Mouse (Mus musculus): ENCODE data around the gene 2310011J03Rik. TPM values are rescaled to one million over a fixed set of nuclear protein-coding genes. Genes with fewer than 3 reads are reported as not detected.

Gene 2310011J03Rik
- polyA plus RNA-seq (2012; rRNA removed), result 71.0 and 75.2 TPM in 2 replicates

GRCm38 (mm10) chr10:80320340-80320760 is at the start of gene 2310011J03Rik:
TSS of gene 2310011J03Rik (minus strand) at chr10:80320537.

GRCm38 (mm10) chr10:80356001-80356682 is 35.8 kb upstream of the 2310011J03Rik start, which contains the start of gene Plk5:
TSS of gene Plk5 (plus strand) at chr10:80356459.

GRCm38 (mm10) chr10:80348244-80348781 is 28.0 kb upstream of the 2310011J03Rik start, which contains the start of gene Adamtsl5:
TSS of gene Adamtsl5 (minus strand) at chr10:80348412.

GRCm38 (mm10) chr10:80329273-80330081 is 9.1 kb upstream of the 2310011J03Rik start, which contains the start of the genes Pcsk4 and Reep6:
TSS of gene Pcsk4 (minus strand) at chr10:80329498.
TSS of gene Reep6 (plus strand) at chr10:80329953.

GRCm38 (mm10) chr10:80295618-80296425 is 24.5 kb downstream of the 2310011J03Rik start, which contains the start of gene Apc2:
TSS of gene Apc2 (plus strand) at chr10:80295977.

GRCm38 (mm10) chr10:80292251-80293146 is 27.8 kb downstream of the 2310011J03Rik start, which contains the start of gene Rps15:
TSS of gene Rps15 (plus strand) at chr10:80292453.

Other genes with a start within 250 kb of the 2310011J03Rik start
- gene Sbno2, start 215.0 kb downstream of the 2310011J03Rik start, polyA plus RNA-seq (2012; rRNA removed), result 85.9 and 89.3 TPM in 2 replicates
- 186 and 203 TPM in 2 replicates for gene Stk11, start 204.7 kb downstream of the 2310011J03Rik start, polyA plus RNA-seq (2012; rRNA removed)
- 1,675 and 3,137 TPM in 2 replicates for gene Atp5d, start 181.9 kb downstream of the 2310011J03Rik start, polyA plus RNA-seq (2012; rRNA removed)
- gene Cbarp, start 179.7 kb downstream of the 2310011J03Rik start, polyA plus RNA-seq (2012; rRNA removed), result 58.9 and 61.5 TPM in 2 replicates
- 221 and 248 TPM in 2 replicates for gene Midn, start 172.3 kb downstream of the 2310011J03Rik start, polyA plus RNA-seq (2012; rRNA removed)
- 166 and 186 TPM in 2 replicates for gene Cirbp, start 154.6 kb downstream of the 2310011J03Rik start, polyA plus RNA-seq (2012; rRNA removed)
- 11.6 and 15.0 TPM in 2 replicates for gene 1600002K03Rik, start 147.6 kb downstream of the 2310011J03Rik start, polyA plus RNA-seq (2012; rRNA removed)
- gene Efna2, start 141.1 kb downstream of the 2310011J03Rik start, polyA plus RNA-seq (2012; rRNA removed), result 24.1 and 27.6 TPM in 2 replicates
- 50.0 and 52.1 TPM in 2 replicates for gene Mum1, start 94.1 kb downstream of the 2310011J03Rik start, polyA plus RNA-seq (2012; rRNA removed)
- 763 TPM in 2 replicates for gene Ndufs7, start 71.4 kb downstream of the 2310011J03Rik start, polyA plus RNA-seq (2012; rRNA removed)
- gene Gamt, start 59.5 kb downstream of the 2310011J03Rik start, polyA plus RNA-seq (2012; rRNA removed), result 151 and 218 TPM in 2 replicates
- gene Dazap1, start 59.1 kb downstream of the 2310011J03Rik start, polyA plus RNA-seq (2012; rRNA removed), result 82.9 and 83.0 TPM in 2 replicates
- 1,795 and 1,851 TPM in 2 replicates for gene Rps15, start 28.1 kb downstream of the 2310011J03Rik start, polyA plus RNA-seq (2012; rRNA removed)
- gene Apc2, start 24.6 kb downstream of the 2310011J03Rik start, polyA plus RNA-seq (2012; rRNA removed), result 3.4 and 4.0 TPM in 2 replicates
- 17.4 and 20.3 TPM in 2 replicates for gene Pcsk4, start 9.0 kb upstream of the 2310011J03Rik start, polyA plus RNA-seq (2012; rRNA removed)
- gene Reep6, start 9.4 kb upstream of the 2310011J03Rik start, polyA plus RNA-seq (2012; rRNA removed), result 8.6 and 13.7 TPM in 2 replicates
- gene Adamtsl5, start 27.9 kb upstream of the 2310011J03Rik start, polyA plus RNA-seq (2012; rRNA removed), result 18.5 and 21.2 TPM in 2 replicates
- gene Plk5, start 35.9 kb upstream of the 2310011J03Rik start, polyA plus RNA-seq (2012; rRNA removed), result 8.2 and 10.0 TPM in 2 replicates
- 95.3 and 114 TPM in 2 replicates for gene Mex3d, start 67.1 kb upstream of the 2310011J03Rik start, polyA plus RNA-seq (2012; rRNA removed)
- gene Mbd3, start 79.0 kb upstream of the 2310011J03Rik start, polyA plus RNA-seq (2012; rRNA removed), result 266 and 282 TPM in 2 replicates
- gene Uqcr11, start 86.3 kb upstream of the 2310011J03Rik start, polyA plus RNA-seq (2012; rRNA removed), result 1,515 and 1,936 TPM in 2 replicates
- gene Tcf3, start 113.1 kb upstream of the 2310011J03Rik start, polyA plus RNA-seq (2012; rRNA removed), result 199 and 209 TPM in 2 replicates
- 0.02 and 0.06 TPM in 2 replicates for gene Onecut3, start 174.3 kb upstream of the 2310011J03Rik start, polyA plus RNA-seq (2012; rRNA removed)
- 0.19 and 0.22 TPM in 2 replicates for gene Atp8b3, start 218.6 kb upstream of the 2310011J03Rik start, polyA plus RNA-seq (2012; rRNA removed)
- gene Rexo1, start 241.0 kb upstream of the 2310011J03Rik start, polyA plus RNA-seq (2012; rRNA removed), result 98.1 and 124 TPM in 2 replicates